Mouse (Mus musculus): ENCODE measurements around the gene Gli1.
"Not testable (repeated sequence)": the region's sequence is repeated elsewhere in the genome, so short reads cannot be mapped to it uniquely, and the experiment has no call there.

Gene Gli1

GRCm38 (mm10) chr10:127321621-127322020 lies 20.2 kb downstream of the Gli1 start, which contains the start of gene Arhgap9:
TSS of gene Arhgap9 (plus strand) at chr10:127321964.
- DNase-seq: no peak

GRCm38 (mm10) chr10:127319969-127320368 lies 21.8 kb downstream of the Gli1 start:
- no peak for DNase-seq

GRCm38 (mm10) chr10:127318009-127318408 lies 23.8 kb downstream of the Gli1 start:
- DNase-seq: no peak

- DNase-seq: no peak
Observed at GRCm38 (mm10) chr10:127317277-127317676, 24.5 kb downstream of the Gli1 start.

DNA sequence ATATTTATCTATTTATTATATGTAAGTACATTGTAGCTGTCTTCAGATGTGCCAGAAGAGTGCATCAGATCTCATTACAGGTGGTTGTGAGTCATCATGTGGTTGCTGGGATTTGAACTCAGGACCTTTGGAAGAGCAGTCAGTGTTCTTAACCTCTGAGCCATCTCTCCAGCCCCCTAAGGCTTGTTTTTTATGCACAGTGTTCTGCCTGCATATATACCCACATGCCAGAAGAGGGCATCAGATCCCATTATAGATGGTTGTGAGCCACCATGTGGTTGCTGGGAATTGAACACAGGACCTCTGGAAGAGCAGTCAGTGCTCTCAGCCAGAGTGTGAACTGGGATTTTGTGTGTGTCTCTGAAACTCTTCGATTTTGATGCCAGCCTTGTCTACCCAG lies 26.8 kb downstream of the Gli1 start:
- not testable (repeated sequence) for DNase-seq

DNA sequence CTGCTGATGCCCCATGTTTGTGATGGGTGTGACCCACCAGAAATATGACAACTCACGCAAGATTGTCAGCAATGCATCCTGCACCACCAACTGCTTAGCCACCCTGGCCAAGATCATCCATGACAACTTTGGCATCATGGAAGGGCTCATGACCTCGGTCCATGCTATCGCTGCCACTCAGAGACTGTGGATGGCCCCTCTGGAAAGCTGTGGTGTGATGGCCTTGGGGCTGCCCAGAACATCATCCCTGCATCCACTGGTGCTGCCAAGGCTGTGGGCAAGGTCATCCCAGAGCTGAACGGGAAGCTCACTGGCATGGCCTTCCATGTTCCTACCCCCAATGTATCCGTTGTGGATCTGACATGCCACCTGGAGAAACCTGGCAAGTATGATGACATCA lies 28.3 kb downstream of the Gli1 start:
- not testable (repeated sequence) for DNase-seq

DNA sequence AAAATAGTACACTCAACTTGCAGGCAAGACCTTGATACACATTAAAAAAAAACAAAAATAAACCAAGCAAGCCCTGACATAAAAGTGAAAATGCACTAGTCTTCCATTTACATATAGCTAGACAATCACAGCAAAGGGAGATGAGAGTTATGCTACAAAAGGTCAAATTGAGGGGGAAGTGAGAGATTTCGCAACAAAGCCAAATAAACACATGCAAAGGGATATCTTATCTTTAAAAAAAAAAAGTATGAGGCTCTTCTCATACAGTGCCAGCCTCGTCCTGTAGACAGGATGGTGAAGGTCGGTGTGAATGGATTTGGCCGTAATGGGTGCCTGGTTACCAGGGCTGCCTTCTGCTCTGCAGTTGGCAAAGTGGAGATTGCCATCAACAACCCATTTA lies 28.9 kb downstream of the Gli1 start:
- no peak for DNase-seq

- DNase-seq: peak; percentile 78
Observed at GRCm38 (mm10) chr10:127312356-127312676, 29.5 kb downstream of the Gli1 start.

DNA sequence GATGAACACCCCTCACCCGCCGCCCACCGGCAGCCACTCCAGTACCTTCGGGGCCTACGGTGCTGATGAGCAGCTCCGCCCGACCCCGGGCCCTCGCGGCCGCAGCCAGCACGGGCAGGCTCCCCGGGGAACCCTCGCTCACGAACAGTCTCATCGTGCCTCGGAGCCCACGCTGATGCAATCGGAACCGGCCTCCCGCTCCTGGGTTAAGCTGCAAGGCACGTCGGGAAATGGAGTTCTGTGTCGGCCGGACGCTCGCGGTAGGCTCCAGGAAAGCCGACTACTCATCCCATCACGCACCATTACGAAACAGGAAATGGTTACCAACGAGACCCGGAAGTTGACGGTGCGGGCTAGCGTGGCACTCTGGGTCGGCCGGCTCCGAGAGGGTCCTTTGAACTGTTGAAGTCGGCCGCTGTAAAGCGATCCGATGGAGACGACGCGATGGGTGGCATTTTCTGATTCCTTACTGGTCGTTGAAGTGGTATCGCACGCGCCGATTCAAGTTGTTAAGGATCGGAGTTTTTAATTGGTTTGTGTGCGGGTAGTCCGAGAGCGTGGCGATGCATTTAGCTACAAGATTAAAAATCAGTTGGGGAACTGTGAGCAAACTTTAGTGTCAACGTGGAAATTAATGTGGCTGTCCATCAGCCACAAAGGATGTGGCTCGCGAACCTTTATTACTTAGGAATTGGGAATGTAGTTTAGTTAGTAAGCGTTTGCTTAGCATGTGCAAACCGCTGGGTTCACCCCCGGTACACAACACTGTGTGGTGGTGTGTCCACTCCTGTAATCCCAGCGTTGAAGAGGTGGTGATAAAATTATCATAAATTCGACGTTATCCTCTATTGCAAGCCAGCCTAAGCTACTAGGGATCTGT lies 30.1 kb downstream of the Gli1 start, which contains the start of gene Mars:
Gene Mars, minus strand, starts transcription at position 311 of the 880 bp plus-strand sequence.
- peak; percentile 83 for DNase-seq

DNA sequence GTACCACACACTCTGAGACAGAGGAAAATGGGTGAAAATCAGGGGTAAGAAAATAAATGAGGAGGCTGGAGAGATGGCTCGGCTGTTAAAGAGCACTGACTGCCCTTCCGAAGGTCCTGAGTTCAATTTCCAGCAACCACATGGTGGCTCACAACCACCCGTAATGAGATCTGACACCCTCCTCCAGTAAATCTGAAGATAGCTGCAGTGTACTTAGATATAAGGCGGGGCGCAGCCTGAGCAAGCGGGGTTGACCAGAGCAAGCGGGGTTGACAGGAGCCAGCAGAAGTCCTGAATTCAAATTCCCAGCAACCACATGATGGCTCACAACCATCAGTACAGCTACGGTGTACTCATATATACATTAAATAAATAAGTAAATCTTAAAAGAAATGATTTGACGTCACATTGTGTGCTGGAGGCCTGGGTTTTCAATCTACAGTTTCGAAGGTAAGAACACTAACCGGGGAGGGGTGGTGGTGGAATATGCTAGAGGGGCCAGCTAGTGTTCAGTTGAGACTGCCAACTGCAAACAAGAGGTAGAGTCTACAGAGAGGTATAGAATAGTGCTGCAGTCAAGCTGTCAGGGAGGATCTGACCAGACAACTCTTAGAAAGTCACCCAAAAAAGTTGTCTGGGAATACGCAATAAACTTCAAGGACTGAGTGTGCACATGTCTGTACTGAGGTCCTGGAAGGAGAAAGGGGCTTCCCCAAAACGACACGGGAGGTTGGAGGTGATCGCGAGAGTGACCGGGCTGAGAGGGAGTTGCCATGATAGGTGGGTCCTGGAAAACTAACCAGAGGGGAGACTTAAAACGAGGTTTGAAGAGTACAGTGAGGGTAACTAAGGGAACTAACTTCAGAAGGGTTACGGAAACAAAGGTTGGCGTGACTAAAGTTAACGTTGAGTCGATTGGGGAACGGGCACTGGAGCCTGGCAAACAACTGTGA lies 31.0 kb downstream of the Gli1 start:
- no peak for DNase-seq

DNA sequence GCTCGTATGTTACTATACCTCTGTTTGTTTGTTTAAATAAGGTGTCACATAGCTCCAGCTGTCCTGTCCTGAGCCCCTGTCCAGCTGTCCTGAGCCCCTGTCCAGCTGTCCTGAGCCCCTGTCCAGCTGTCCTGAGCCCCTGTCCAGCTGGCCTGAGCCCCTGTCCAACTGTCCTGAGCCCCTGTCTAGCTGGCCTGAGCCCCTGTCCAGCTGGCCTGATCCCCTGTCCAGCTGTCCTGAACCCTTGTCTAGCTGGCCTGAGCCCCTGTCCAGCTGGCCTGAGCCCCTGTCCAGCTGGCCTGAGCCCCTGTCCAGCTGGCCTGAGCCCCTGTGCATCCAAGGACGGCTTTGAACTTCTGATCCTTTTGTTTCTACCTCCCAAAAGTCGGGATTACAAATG lies 32.6 kb downstream of the Gli1 start:
- not testable (repeated sequence) for DNase-seq

DNA sequence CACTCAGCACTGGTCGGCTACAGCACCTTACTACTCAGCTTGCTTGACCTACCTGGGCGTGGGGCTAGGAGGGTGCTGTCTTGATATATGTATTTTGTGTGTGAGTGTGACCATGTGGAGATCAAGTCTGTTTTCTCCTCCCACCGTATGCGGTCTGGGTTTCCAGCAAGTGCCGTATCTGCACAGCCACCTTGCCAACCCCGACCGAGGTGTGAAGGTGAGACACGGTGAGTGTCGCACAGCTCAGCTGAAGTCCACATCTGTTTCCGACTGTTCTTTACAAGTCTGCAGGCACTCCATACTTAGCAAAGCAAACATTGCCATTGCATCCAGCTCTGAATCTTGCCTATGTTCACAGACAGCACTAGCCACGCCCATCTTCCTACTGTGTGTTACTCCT lies 38.6 kb downstream of the Gli1 start:
- no peak for DNase-seq

GRCm38 (mm10) chr10:127300361-127300760 lies 41.4 kb downstream of the Gli1 start:
- DNase-seq: no peak

DNA sequence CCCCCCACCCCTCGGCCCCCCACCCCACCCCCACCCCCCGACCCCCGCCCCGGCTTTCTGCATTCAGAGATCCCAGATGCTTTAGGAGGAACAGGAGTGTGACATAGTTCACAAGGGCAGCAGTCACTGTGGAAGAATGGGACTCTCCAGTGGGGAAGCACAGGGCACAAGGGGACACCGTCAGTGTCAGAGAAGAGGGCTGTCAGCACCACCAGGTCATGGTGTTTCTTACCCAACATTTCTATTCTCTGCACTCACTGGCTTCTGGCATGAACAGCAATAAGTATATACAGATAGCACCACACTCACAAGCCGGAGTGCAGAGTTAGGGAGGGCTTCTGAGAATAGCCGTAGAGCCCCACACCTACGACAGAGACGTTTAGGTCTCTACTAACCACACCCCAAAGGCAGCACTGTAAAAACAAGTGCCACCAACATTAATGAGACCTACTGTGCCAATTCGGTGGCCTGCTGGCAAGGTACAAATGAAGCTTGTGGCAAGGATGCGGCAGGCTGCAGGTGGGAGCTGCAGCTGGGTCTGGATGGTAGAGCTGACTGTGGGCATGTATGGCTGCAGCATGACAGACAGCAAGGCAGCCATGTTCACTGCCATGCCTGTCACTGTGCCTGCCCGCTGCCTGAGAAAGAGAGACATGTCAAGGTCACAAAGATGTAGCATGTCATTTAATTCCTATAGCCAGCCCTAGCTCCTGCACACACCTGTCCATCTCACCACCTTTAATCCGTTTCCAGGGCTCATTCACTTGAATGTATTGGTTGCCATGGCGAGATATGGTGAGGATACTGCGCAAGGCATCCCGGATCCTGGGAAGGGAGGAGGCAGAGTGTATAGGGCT lies 44.5 kb downstream of the Gli1 start:
- no peak for DNase-seq

DNA sequence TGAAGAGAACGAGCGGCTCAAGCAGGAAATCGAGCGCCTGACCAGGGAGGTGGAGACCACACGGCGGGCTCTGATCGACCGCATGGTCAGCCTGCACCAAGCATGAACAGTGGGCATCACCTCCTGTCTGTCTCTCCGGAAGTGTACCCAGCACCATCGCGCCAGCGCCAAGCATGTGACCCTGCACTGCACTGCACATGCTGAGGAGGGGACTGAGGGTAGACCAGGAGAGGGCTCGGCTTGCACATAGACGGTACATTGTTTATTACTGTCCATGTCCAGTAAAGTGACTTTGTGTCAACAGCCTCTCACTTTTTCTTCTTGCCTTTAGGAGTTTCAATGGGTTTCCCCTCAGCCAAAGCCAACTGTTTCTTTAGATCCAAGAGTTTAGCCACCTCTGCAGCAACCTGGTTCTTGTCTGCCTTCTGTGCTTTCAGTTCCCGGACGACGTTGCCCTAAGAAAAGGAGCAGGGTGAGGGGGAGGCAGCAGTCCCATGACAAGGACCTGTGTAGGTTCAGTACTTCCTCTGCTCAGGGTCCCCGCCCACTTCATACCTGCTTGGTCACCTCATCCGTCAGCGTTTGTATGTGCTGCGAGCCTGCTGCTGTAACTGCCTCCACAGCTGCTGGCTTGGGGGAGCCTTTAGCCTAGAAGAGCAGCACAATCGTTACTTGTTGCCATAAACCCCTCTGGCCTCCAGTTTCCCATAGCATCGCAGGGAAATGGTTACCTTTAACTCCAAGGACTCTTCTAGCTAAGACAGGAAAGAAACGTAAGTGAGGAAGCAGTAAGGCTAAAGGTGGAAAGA lies 45.6 kb downstream of the Gli1 start:
- no peak for DNase-seq

- no peak for DNase-seq
Observed at GRCm38 (mm10) chr10:127294895-127295510, 46.8 kb downstream of the Gli1 start.

GRCm38 (mm10) chr10:127293590-127294113 lies 48.1 kb downstream of the Gli1 start:
- no peak for DNase-seq

- DNase-seq: no peak
Observed at GRCm38 (mm10) chr10:127292987-127293538, 48.7 kb downstream of the Gli1 start.

DNA sequence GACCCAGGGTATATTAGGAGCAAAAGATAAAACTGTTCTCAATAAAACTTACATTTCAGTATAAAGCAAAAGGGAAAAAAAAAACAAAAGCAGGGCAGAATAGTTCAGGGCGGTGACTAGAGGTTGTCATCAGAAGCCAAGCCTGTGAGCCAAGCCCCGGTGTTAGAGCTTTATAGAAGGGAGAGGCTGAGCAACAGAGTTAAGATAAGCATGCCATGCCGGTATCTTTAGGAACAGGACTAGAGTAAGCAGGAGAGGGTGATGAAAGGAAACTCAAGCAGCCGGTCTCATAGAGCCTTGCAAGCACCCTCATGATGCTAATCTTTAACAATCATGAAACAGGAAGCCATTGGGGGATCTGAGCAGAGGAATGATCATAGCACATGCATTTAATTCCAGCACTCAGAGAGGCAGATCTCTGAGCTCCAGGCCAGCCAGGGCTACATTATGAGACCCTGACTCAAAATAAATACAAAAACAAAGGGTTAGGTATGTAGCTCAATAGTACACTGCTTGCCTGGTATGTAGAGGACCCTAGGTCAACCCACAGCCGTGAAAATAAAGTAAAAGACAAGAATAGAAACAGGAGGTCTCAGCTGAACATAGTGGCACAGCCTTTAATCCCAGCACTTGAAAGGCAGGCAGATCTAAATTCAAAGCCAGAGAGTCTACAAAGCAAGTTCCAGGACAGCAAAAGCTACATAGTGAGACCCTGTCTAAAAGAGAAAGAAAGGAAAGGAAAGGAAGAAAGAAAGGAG lies 49.7 kb downstream of the Gli1 start:
- no peak for DNase-seq

All from right cerebral cortex, postnatal 4 days (tissue).